Mouse (Mus musculus) ovary, adult 10 weeks (tissue): ENCODE data around the gene Krt15. TPM values are rescaled to one million over a fixed set of nuclear protein-coding genes. Genes with fewer than 3 reads are reported as not detected.

Experiments used
- polyA plus RNA-seq: library from polyadenylated mRNA; stranded (reverse); fragments of 350-450 nt; fragmentation: Illumina TruSeq; extraction: RNeasy Lipid Tissue Mini Kit (QIAGEN cat#74804); gene quantifications from one replicate; pipeline ENCODE4 v1.2.3, GENCODE M21; 2014

Krt15 gene
- not detected for polyA plus RNA-seq

DNA sequence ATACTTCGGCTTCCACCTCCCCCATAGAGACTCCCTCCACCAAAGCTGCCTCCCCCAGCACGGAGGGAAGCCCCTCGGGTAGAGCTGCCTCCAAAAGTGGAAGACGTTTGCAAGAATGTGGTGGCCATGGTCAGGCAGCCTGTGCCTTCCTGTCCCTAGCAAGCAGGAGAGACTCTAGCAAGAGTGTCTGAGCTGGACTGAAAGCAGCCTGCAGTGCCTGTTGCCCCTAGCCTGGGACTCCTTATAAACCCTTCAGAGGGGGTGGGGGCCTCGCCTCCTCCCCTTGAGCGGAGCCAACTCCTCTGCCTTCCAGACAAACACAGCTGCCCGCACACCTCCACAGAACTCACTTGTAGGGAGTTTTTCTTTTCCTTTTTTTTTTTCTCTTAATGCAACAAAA is at the start of gene Krt15:
TSS of gene Krt15 (minus strand) at position 198 of the 400 bp plus-strand sequence.

DNA sequence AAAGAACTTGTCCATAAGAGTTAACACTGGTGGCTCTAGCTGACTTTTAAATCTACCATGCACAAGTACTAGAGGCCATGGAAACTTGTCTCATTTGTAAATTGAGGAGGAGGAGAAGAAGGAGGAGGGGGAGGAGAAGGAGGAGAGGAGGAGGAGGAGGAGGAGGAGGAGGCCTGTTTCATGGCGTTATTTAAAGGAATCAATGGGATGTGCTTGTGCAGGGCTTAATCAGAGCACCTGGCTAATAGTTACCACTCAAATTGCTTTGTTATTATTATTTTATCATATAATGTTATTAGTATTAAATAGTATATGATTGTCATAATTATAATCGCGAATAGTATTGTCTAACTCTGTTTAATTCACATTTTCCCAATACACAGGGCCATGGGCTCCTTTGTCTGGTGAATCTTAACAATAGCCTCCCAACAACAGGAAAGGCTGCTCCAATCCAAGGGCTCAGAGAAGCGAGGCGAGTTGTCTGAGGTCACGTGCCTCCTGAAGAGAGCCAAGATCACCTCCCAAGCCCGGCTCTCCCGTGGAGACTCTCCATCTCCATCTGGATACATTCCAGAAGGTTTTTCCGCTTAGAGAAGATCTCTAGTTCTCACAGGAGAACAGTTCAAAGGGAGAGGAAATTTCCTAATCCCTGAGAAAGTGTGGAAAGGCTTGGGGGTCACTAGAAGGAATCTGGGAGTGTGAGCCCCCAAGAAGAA is 13.0 kb upstream of the Krt15 start, which contains the start of gene Krt19:
TSS of gene Krt19 (minus strand) at position 51 of the 716 bp plus-strand sequence.

DNA sequence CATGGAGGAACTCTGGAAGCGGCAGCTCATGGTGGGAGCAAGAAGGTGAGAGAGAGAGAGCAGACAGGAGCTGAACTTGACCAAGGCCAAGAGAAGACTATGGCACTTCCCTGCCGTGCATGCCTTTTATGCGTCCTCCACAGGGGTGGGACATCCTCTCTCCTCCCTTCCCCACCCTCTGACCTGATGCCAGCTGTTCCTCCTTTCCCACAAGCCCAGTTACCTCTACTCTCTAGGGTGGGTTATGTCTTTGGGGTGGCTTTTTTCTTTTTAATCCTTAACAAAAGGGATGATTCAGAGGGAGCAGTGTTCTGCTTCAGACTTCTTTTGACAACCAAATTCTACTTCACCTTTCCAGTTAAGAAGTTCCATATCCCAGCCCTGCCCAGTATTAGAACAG is 14.3 kb downstream of the Krt15 start, which contains the start of gene Krt13:
TSS of gene Krt13 (minus strand) at position 101 of the 400 bp plus-strand sequence.

DNA sequence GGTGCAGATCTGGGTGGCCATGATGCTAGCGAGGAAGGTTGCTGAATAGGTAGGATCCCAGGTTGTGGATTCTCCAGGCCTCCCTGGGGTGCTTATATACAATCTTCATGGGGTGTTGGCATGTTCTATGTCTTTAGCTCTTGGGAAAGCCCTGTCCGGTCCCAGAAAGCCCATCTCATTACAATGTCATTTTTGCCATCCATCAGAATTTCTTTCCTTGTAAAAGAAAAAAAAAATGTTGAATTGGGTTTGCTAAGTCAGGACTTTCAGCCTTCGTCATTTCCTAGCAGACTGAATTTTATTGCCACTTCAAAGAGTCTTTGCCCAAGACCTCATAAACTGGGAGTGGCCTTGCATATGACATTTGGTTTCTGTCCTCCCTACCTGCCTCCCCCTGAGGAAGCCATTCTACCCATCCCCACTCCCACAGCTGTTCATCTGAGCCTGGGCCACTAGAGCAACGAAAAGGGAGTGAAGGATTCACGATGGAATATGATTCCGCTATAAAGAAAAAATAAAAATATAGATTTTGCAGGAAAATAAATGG is 30.1 kb downstream of the Krt15 start, which contains the start of gene Krt36:
TSS of gene Krt36 (minus strand) at position 51 of the 547 bp plus-strand sequence.

DNA sequence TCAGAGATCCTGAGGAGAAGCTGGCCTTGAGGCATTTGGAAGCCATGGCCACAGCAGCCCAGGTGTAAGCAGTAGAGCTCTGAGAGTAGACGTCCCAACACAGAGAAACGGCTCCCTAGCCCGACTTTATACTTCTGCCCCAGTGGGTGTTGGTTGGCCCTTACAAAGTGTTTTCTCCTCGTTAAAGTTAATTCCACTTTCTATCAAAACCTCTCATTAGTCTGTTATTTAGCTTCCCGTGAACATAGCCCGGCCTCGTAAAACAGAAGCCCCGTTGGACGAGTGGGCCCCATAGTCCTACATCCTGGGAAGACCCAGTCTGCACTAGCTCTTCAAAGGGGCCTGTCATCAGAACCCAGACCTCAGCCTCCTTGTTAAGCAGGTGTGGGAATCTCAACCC is 39.6 kb downstream of the Krt15 start, which contains the start of gene Krt35:
TSS of gene Krt35 (minus strand) at position 101 of the 400 bp plus-strand sequence.

DNA sequence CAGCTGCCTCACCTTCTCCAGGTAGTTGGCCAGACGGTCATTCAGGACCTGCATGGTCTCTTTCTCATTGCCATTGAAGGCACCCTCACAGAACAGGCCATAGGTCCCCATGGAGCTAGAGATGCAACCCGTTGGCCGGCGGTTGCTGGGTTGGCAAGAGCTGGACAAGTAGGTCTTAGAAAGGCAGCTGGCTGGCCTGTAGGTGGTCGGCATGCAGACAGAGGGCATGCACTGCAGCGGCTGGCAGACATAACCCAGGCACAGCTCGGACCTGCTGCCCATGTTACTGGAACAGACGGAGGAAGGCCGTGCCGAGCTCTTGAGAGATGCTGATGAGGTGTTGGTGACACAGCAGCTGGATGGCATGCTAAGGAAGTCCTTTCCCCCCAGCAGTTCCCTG is 47.9 kb downstream of the Krt15 start, which contains the start of gene Krt32:
TSS of gene Krt32 (minus strand) at position 366 of the 400 bp plus-strand sequence.

Other genes with a start within 250 kb of the Krt15 start
- not detected for gene Krtap31-1, start 228.0 kb downstream of the Krt15 start, polyA plus RNA-seq
- not detected for gene Gm11565, start 221.2 kb downstream of the Krt15 start, polyA plus RNA-seq
- gene Krtap31-2, start 199.6 kb downstream of the Krt15 start, polyA plus RNA-seq, result not detected
- gene Krtap9-5, start 187.5 kb downstream of the Krt15 start, polyA plus RNA-seq, result not detected
- not detected for gene Krtap29-1, start 156.9 kb downstream of the Krt15 start, polyA plus RNA-seq
- not detected for gene Krtap16-1, start 149.3 kb downstream of the Krt15 start, polyA plus RNA-seq
- not detected for gene Krtap17-1, start 141.9 kb downstream of the Krt15 start, polyA plus RNA-seq
- gene Krt33a, start 119.7 kb downstream of the Krt15 start, polyA plus RNA-seq, result not detected
- not detected for gene Krt33b, start 106.1 kb downstream of the Krt15 start, polyA plus RNA-seq
- gene Krt34, start 94.4 kb downstream of the Krt15 start, polyA plus RNA-seq, result not detected
- gene Krt31, start 85.4 kb downstream of the Krt15 start, polyA plus RNA-seq, result not detected
- gene Krt32, start 47.7 kb downstream of the Krt15 start, polyA plus RNA-seq, result not detected
- gene Krt35, start 39.7 kb downstream of the Krt15 start, polyA plus RNA-seq, result not detected
- gene Krt36, start 30.3 kb downstream of the Krt15 start, polyA plus RNA-seq, result not detected
- gene Krt13, start 14.4 kb downstream of the Krt15 start, polyA plus RNA-seq, result not detected
- 5.7 TPM for gene Krt19, start 12.7 kb upstream of the Krt15 start, polyA plus RNA-seq
- gene Krt9, start 57.3 kb upstream of the Krt15 start, polyA plus RNA-seq, result not detected
- not detected for gene Krt14, start 71.6 kb upstream of the Krt15 start, polyA plus RNA-seq
- gene Krt16, start 113.0 kb upstream of the Krt15 start, polyA plus RNA-seq, result not detected
- gene Krt17, start 125.1 kb upstream of the Krt15 start, polyA plus RNA-seq, result not detected
- not detected for gene Krt42, start 133.9 kb upstream of the Krt15 start, polyA plus RNA-seq
- gene Eif1, start 184.0 kb upstream of the Krt15 start, polyA plus RNA-seq, result 1,574 TPM
- not detected for gene Gast, start 198.5 kb upstream of the Krt15 start, polyA plus RNA-seq
- gene Hap1, start 220.2 kb upstream of the Krt15 start, polyA plus RNA-seq, result 0.48 TPM